Mouse (Mus musculus): ENCODE measurements around the gene Fopnl. TPM values are rescaled to one million over a fixed set of nuclear protein-coding genes. Genes with fewer than 3 reads are reported as not detected.
A peak's percentile ranks its signal among the peaks of the same experiment; 100 is the strongest.

Fopnl gene
- polyA plus RNA-seq, 1 experiment from 2014 or later = 112 TPM

DNA sequence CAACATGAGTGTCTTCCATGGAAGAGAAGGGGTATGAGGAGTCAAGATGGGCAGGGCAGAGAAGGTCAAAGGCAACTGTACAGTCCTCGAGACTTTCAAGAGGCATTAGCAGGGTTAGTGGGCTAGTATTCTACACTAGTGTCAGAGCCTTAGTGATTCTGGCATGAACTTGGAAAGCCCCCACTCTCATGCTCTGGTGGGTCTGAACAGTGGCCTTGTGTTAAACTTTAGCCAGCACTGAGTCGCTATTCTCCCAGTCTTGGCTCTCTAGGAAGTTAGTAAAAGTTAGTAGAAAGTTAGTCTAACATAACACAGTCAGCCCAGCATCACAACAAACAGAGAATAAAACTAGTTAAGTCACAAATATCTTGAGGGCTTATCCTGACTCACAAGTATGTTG is 14.1 kb downstream of the Fopnl start:
- H3K27ac ChIP-seq (ENCODE audit: low read depth, low read length) = no peak overlapping the region
- no peaks in the 10 kb centered on the region for H3K4me1 ChIP-seq (ENCODE audit: control insufficient read depth, insufficient read depth, low read length)
- ATAC-seq (replicated peaks; ENCODE audit: insufficient number of reproducible peaks, low FRiP score, low TSS enrichment) = no peak
- 84% methylated on average over 2 of the region's 2 CpGs for WGBS (ENCODE audit: insufficient replicate concordance)
- H3K9ac ChIP-seq (ENCODE audit: low read depth, low read length) = no peak overlapping the region
- H3K36me3 ChIP-seq (ENCODE audit: control insufficient read depth, insufficient read depth, low read length) = peaks cover 16% of the 10 kb centered on the region
- no peaks in the 10 kb centered on the region for H3K27me3 ChIP-seq (ENCODE audit: control insufficient read depth, insufficient read depth, low read length)
- H3K4me2 ChIP-seq = no peak overlapping the region
- H3K9me3 ChIP-seq (replicated peaks; ENCODE audit: control insufficient read depth, low read length) = no peaks in the 10 kb centered on the region
- H3K4me3 ChIP-seq (ENCODE audit: low read depth, low read length) = no peak overlapping the region

DNA sequence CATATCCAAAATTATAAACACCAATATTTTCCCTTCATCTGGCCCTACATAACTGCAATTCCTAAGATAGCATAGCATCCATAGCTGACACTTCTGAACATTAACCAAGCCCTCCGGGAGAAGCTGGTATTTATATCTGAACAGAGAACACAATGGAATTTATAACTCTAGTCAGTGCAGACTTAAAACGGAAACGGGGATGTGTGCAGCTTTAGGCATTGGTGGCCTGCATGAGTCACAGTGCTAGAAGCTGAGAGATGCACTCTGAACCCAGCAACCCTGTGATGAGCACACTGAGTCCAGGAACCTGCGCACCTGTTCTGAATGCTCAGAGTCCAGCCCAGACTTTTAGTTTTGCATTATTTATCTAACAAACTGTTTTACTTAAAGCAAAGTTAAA is 18.7 kb downstream of the Fopnl start:
- Histone ChIP-seq H3K4me3 (ENCODE audit: low read depth, low read length) (no peak overlapping the region), H3K36me3 (ENCODE audit: control insufficient read depth, insufficient read depth, low read length) (peaks cover 16% of the 10 kb centered on the region), H3K4me2 (no peak overlapping the region), H3K9me3 (replicated peaks; ENCODE audit: control insufficient read depth, low read length) (no peaks in the 10 kb centered on the region), H3K9ac (ENCODE audit: low read depth, low read length) (no peak overlapping the region), H3K4me1 (ENCODE audit: control insufficient read depth, insufficient read depth, low read length) (no peaks in the 10 kb centered on the region), H3K27ac (ENCODE audit: low read depth, low read length) (no peak overlapping the region), H3K27me3 (ENCODE audit: control insufficient read depth, insufficient read depth, low read length) (peaks cover 20% of the 10 kb centered on the region)
- no peak for ATAC-seq (replicated peaks; ENCODE audit: insufficient number of reproducible peaks, low FRiP score, low TSS enrichment)
- WGBS (ENCODE audit: insufficient replicate concordance) = 80% methylated on average over 4 of the region's 4 CpGs

DNA sequence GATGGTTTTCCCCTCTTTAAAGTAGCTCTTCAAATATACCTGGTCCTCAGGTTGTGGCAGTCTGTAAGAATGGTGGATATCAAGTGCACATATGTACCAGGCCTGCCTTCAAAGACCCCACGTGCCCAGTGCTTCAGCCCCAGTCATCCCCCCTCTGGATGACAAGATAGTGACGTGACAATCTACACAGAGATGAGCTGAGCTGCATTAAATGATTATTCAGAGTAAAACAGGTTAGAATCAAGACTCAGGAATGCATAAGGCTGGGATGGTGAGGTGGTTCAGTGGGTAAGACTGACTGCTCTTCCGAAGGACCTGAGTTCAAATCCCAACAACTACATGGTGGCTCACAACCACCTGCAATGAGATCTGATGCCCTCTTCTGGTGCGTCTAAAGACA is 19.5 kb downstream of the Fopnl start:
- no peaks in the 10 kb centered on the region for H3K9me3 ChIP-seq (replicated peaks; ENCODE audit: control insufficient read depth, low read length)
- no peaks in the 10 kb centered on the region for H3K4me1 ChIP-seq (ENCODE audit: control insufficient read depth, insufficient read depth, low read length)
- peaks cover 27% of the 10 kb centered on the region for H3K27me3 ChIP-seq (ENCODE audit: control insufficient read depth, insufficient read depth, low read length)
- H3K36me3 ChIP-seq (ENCODE audit: control insufficient read depth, insufficient read depth, low read length) = peaks cover 16% of the 10 kb centered on the region
- ATAC-seq (replicated peaks; ENCODE audit: insufficient number of reproducible peaks, low FRiP score, low TSS enrichment) = no peak
- no peak overlapping the region for H3K9ac ChIP-seq (ENCODE audit: low read depth, low read length)
- H3K27ac ChIP-seq (ENCODE audit: low read depth, low read length) = no peak overlapping the region
- H3K4me3 ChIP-seq (ENCODE audit: low read depth, low read length) = no peak overlapping the region
- H3K4me2 ChIP-seq = no peak overlapping the region
- WGBS (ENCODE audit: insufficient replicate concordance) = 90% methylated on average over 4 of the region's 4 CpGs

GRCm38 (mm10) chr16:14297137-14297536 is 20.1 kb downstream of the Fopnl start:
- 80% methylated on average over 3 of the region's 3 CpGs for WGBS (ENCODE audit: insufficient replicate concordance)
- H3K9ac ChIP-seq (ENCODE audit: low read depth, low read length) = no peak overlapping the region
- no peaks in the 10 kb centered on the region for H3K9me3 ChIP-seq (replicated peaks; ENCODE audit: control insufficient read depth, low read length)
- H3K4me1 ChIP-seq (ENCODE audit: control insufficient read depth, insufficient read depth, low read length) = no peaks in the 10 kb centered on the region
- H3K4me3 ChIP-seq (ENCODE audit: low read depth, low read length) = no peak overlapping the region
- no peak overlapping the region for H3K4me2 ChIP-seq
- peaks cover 33% of the 10 kb centered on the region for H3K27me3 ChIP-seq (ENCODE audit: control insufficient read depth, insufficient read depth, low read length)
- no peak for ATAC-seq (replicated peaks; ENCODE audit: insufficient number of reproducible peaks, low FRiP score, low TSS enrichment)
- no peak overlapping the region for H3K27ac ChIP-seq (ENCODE audit: low read depth, low read length)
- H3K36me3 ChIP-seq (ENCODE audit: control insufficient read depth, insufficient read depth, low read length) = peaks cover 16% of the 10 kb centered on the region

DNA sequence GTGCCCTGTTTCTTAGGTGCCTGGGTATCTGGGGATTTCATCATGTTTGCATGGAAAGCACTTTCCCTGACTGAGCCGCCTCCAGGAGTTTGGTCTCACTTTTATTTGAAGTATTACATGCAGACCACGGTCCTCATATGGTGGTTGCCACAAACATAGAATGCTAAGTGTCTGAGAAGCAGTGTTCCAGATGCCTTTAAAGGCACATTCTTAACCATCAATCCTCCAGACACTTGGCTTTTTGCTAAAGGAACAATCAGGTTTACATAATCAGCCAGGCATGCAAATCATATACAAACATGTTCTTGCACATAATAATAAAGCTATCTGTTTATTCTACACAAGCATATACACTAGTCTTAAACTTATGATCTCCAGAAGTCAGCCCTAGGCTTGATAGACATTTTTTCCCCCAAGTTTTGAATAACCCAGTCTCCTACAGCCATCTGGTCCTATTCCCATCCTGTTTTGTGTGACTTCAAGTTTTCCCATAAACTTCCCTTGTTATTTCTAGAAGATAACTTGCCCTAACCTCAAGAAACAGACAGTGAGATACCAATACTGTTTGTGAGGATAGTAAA is 20.6 kb downstream of the Fopnl start:
- WGBS (ENCODE audit: insufficient replicate concordance) = 73% methylated on average over 2 of the region's 2 CpGs
- no peak for ATAC-seq (replicated peaks; ENCODE audit: insufficient number of reproducible peaks, low FRiP score, low TSS enrichment)

DNA sequence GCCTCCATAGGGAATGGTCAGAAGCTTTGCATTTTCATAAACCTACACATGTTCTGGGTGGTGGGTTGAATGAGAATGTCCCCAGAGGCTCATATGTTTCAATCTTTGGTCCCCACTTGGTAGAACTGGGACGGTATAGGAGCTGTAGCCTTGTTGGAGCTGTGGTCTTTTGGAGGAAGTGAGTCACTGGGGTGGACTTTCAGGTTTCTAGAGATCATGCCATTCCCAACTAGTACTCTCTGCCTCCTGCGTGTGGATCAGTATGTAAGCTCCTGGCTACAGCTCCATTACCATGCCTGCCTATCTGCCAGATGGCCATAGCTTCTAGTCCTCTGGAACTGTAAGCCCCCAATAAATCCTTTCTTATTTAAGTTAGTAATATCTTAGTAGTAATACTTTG is 21.9 kb downstream of the Fopnl start:
- peaks cover 46% of the 10 kb centered on the region for H3K27me3 ChIP-seq (ENCODE audit: control insufficient read depth, insufficient read depth, low read length)
- no peak overlapping the region for H3K4me2 ChIP-seq
- H3K4me3 ChIP-seq (ENCODE audit: low read depth, low read length) = no peak overlapping the region
- no peaks in the 10 kb centered on the region; the same call in 1 of the 2 replicates for H3K4me1 ChIP-seq (ENCODE audit: control insufficient read depth, insufficient read depth, low read length)
- no peak overlapping the region for H3K9ac ChIP-seq (ENCODE audit: low read depth, low read length)
- 74% methylated on average over 2 of the region's 2 CpGs for WGBS (ENCODE audit: insufficient replicate concordance)
- no peak for ATAC-seq (replicated peaks; ENCODE audit: insufficient number of reproducible peaks, low FRiP score, low TSS enrichment)
- H3K9me3 ChIP-seq (replicated peaks; ENCODE audit: control insufficient read depth, low read length) = no peaks in the 10 kb centered on the region
- peaks cover 11% of the 10 kb centered on the region for H3K36me3 ChIP-seq (ENCODE audit: control insufficient read depth, insufficient read depth, low read length)
- no peak overlapping the region for H3K27ac ChIP-seq (ENCODE audit: low read depth, low read length)

More for the DNA sequence above, 20.6 kb downstream of the Fopnl start:
- no peak overlapping the region for H3K9ac ChIP-seq (ENCODE audit: low read depth, low read length)
- H3K27me3 ChIP-seq (ENCODE audit: control insufficient read depth, insufficient read depth, low read length) = peaks cover 36% of the 10 kb centered on the region
- no peaks in the 10 kb centered on the region for H3K4me1 ChIP-seq (ENCODE audit: control insufficient read depth, insufficient read depth, low read length)
- H3K4me3 ChIP-seq (ENCODE audit: low read depth, low read length) = no peak overlapping the region
- H3K4me2 ChIP-seq = no peak overlapping the region
- peaks cover 16% of the 10 kb centered on the region for H3K36me3 ChIP-seq (ENCODE audit: control insufficient read depth, insufficient read depth, low read length)
- no peak overlapping the region for H3K27ac ChIP-seq (ENCODE audit: low read depth, low read length)
- no peaks in the 10 kb centered on the region for H3K9me3 ChIP-seq (replicated peaks; ENCODE audit: control insufficient read depth, low read length)

GRCm38 (mm10) chr16:14292205-14293199 is 24.7 kb downstream of the Fopnl start:
- Histone ChIP-seq H3K4me3 (ENCODE audit: low read depth, low read length) (peak overlapping the region; percentile 27), H3K9ac (ENCODE audit: low read depth, low read length) (no peak overlapping the region), H3K27ac (ENCODE audit: low read depth, low read length) (no peak overlapping the region), H3K4me1 (ENCODE audit: control insufficient read depth, insufficient read depth, low read length) (no peaks in the 10 kb centered on the region; the same call in 1 of the 2 replicates), H3K4me2 (peak overlapping the region; percentile 61), H3K36me3 (ENCODE audit: control insufficient read depth, insufficient read depth, low read length) (no peaks in the 10 kb centered on the region), H3K27me3 (ENCODE audit: control insufficient read depth, insufficient read depth, low read length) (peaks cover 70% of the 10 kb centered on the region), H3K9me3 (replicated peaks; ENCODE audit: control insufficient read depth, low read length) (no peaks in the 10 kb centered on the region)
- 0 out of 2 replicates have a peak, but pooled peaks have one; percentile 1 for ATAC-seq (replicated peaks; ENCODE audit: insufficient number of reproducible peaks, low FRiP score, low TSS enrichment)
- WGBS (ENCODE audit: insufficient replicate concordance) = 17% methylated on average over 31 of the region's 31 CpGs

GRCm38 (mm10) chr16:14291223-14291622 is 26.0 kb downstream of the Fopnl start, which contains the start of gene Myh11:
TSS of gene Myh11 (minus strand) at chr16:14291372.
- Histone ChIP-seq H3K9me3 (replicated peaks; ENCODE audit: control insufficient read depth, low read length) (no peaks in the 10 kb centered on the region), H3K27ac (ENCODE audit: low read depth, low read length) (no peak within 1 kb of the TSS), H3K4me3 (ENCODE audit: low read depth, low read length) (peak within 1 kb of the TSS; percentile 27), H3K36me3 (ENCODE audit: control insufficient read depth, insufficient read depth, low read length) (no peaks in the 10 kb centered on the region), H3K27me3 (ENCODE audit: control insufficient read depth, insufficient read depth, low read length) (peaks cover 70% of the 10 kb centered on the region), H3K4me1 (ENCODE audit: control insufficient read depth, insufficient read depth, low read length) (no peaks in the 10 kb centered on the region; the same call in 1 of the 2 replicates), H3K4me2 (peak within 1 kb of the TSS; percentile 61), H3K9ac (ENCODE audit: low read depth, low read length) (no peak within 1 kb of the TSS)
- WGBS (ENCODE audit: insufficient replicate concordance) = 5% methylated on average over 16 of the region's 16 CpGs
- peak; percentile 41; the same call in 1 of the 2 replicates for ATAC-seq (replicated peaks; ENCODE audit: insufficient number of reproducible peaks, low FRiP score, low TSS enrichment)
